Mouse (Mus musculus) midbrain, embryonic 16.5 days (tissue): Measurements from ENCODE around the gene Alkbh7. TPM values are rescaled to one million over a fixed set of nuclear protein-coding genes. Genes with fewer than 3 reads are reported as not detected.

Experiments used
- ATAC-seq: fragments of 200-750 bp; cut with Nextera tagmentation; 2 replicates; pipeline ENCODE4 v1.8.0; 2017; ENCODE audit warnings: moderate TSS enrichment
- H3K27ac ChIP-seq: fragments of 300-500 bp; sonication (generic); 2 replicates; pipeline ENCODE4 v1.5.1; 2014; ENCODE audit warnings: mild to moderate bottlenecking, low read length, mixed read lengths
- H3K27me3 ChIP-seq: fragments of 300-500 bp; sonication (generic); 2 replicates; pipeline ENCODE4 v1.6.1; 2014; ENCODE audit warnings: low read depth, low read length, mixed read lengths; ENCODE audit not compliant: control insufficient read depth, insufficient read depth
- H3K36me3 ChIP-seq: fragments of 300-500 bp; sonication (generic); 2 replicates; pipeline ENCODE4 v1.6.1; 2014; ENCODE audit warnings: mild to moderate bottlenecking, low read length, moderate library complexity, mixed read lengths; ENCODE audit not compliant: control insufficient read depth, insufficient read depth
- H3K4me1 ChIP-seq: fragments of 300-500 bp; sonication (generic); 2 replicates; pipeline ENCODE4 v1.6.1; 2014; ENCODE audit warnings: mild to moderate bottlenecking, low read length, mixed read lengths; ENCODE audit not compliant: control insufficient read depth, insufficient read depth
- H3K4me2 ChIP-seq: fragments of 300-500 bp; sonication (generic); 2 replicates; pipeline ENCODE4 v1.6.1; 2014; ENCODE audit warnings: mild to moderate bottlenecking, low read length, mixed read lengths
- H3K4me3 ChIP-seq: fragments of 300-500 bp; sonication (generic); 2 replicates; pipeline ENCODE4 v1.5.1; 2014; ENCODE audit warnings: low read depth, mild to moderate bottlenecking, low read length, moderate library complexity, mixed read lengths
- H3K9ac ChIP-seq: fragments of 300-500 bp; sonication (generic); 2 replicates; pipeline ENCODE4 v1.6.1; 2014; ENCODE audit warnings: low read depth, low read length, mixed read lengths
- H3K9me3 ChIP-seq: fragments of 300-500 bp; sonication (generic); replicated peaks from 2 replicates; pipeline ENCODE4 v1.6.1; 2014; ENCODE audit warnings: mild to moderate bottlenecking, low read length, mixed read lengths; ENCODE audit not compliant: control insufficient read depth, poor library complexity, severe bottlenecking
- WGBS: fragments of 180-500 bp; shearing (Covaris S2); extraction: QIAGEN DNeasy Blood & Tissue Kit; methylation state at CpG from one replicate; pipeline ENCODE4 v1.1.7; 2014; 5-methylcytosine and 5-hydroxymethylcytosine counted together
- polyA plus RNA-seq: library from polyadenylated mRNA; unstranded; fragments of >200 nt; fragmentation: Nextera tagmentation; extraction: Ambion mirVana; gene quantifications from 2 replicates; pipeline ENCODE4 v1.2.1, GENCODE M21; 2015

Alkbh7 gene
- polyA plus RNA-seq, 1 experiment from 2014 or later, result 60.7 TPM

GRCm38 (mm10) chr17:56969321-56969720 lies 27.8 kb upstream of the Alkbh7 start:
- 73% methylated on average over 3 of the region's 3 CpGs for WGBS
- Histone ChIP-seq H3K27me3 (no peaks in the 10 kb centered on the region; the same call in 1 of the 2 replicates), H3K9me3 (no peaks in the 10 kb centered on the region), H3K4me3 (no peak overlapping the region), H3K4me2 (no peak overlapping the region), H3K4me1 (no peaks in the 10 kb centered on the region), H3K27ac (no peak overlapping the region), H3K9ac (no peak overlapping the region), H3K36me3 (no peaks in the 10 kb centered on the region)
- ATAC-seq, result no peak

- H3K9ac ChIP-seq, result no peak overlapping the region
- no peaks in the 10 kb centered on the region for H3K4me1 ChIP-seq
- H3K27me3 ChIP-seq, result no peaks in the 10 kb centered on the region; the same call in 1 of the 2 replicates
- H3K9me3 ChIP-seq, result no peaks in the 10 kb centered on the region
- H3K4me2 ChIP-seq, result no peak overlapping the region
- ATAC-seq, result no peak
- H3K36me3 ChIP-seq, result no peaks in the 10 kb centered on the region
- H3K4me3 ChIP-seq, result no peak overlapping the region
- no peak overlapping the region for H3K27ac ChIP-seq
- 75% methylated on average over 5 of the region's 5 CpGs for WGBS
Measured at GRCm38 (mm10) chr17:56970081-56970480, 27.1 kb upstream of the Alkbh7 start.

GRCm38 (mm10) chr17:56973956-56974707 lies 23.0 kb upstream of the Alkbh7 start:
- no peak for ATAC-seq
- WGBS, result 69% methylated on average over 13 of the region's 14 CpGs
- no peak overlapping the region for H3K9ac ChIP-seq

GRCm38 (mm10) chr17:56974708-56975240 lies 22.4 kb upstream of the Alkbh7 start:
- no peak overlapping the region for H3K4me3 ChIP-seq
- WGBS, result 88% methylated on average over 5 of the region's 5 CpGs
- no peaks in the 10 kb centered on the region for H3K36me3 ChIP-seq
- no peak for ATAC-seq
- H3K27me3 ChIP-seq, result no peaks in the 10 kb centered on the region; the same call in 1 of the 2 replicates
- no peak overlapping the region for H3K9ac ChIP-seq
- H3K27ac ChIP-seq, result no peak overlapping the region
- no peak overlapping the region for H3K4me2 ChIP-seq
- no peaks in the 10 kb centered on the region for H3K4me1 ChIP-seq
- H3K9me3 ChIP-seq, result no peaks in the 10 kb centered on the region

More at GRCm38 (mm10) chr17:56973956-56974707, 23.0 kb upstream of the Alkbh7 start:
- Histone ChIP-seq H3K4me3 (no peak overlapping the region), H3K36me3 (no peaks in the 10 kb centered on the region), H3K9me3 (no peaks in the 10 kb centered on the region), H3K27ac (no peak overlapping the region), H3K4me2 (no peak overlapping the region), H3K27me3 (no peaks in the 10 kb centered on the region; the same call in 1 of the 2 replicates), H3K4me1 (no peaks in the 10 kb centered on the region)

GRCm38 (mm10) chr17:56975391-56975790 lies 21.7 kb upstream of the Alkbh7 start:
- no peaks in the 10 kb centered on the region for H3K4me1 ChIP-seq
- no peak for ATAC-seq
- no peaks in the 10 kb centered on the region for H3K27me3 ChIP-seq
- H3K36me3 ChIP-seq, result no peaks in the 10 kb centered on the region
- no peak overlapping the region for H3K4me3 ChIP-seq
- H3K9ac ChIP-seq, result no peak overlapping the region
- no peak overlapping the region for H3K27ac ChIP-seq
- 72% methylated on average over 3 of the region's 3 CpGs for WGBS
- H3K9me3 ChIP-seq, result no peaks in the 10 kb centered on the region
- no peak overlapping the region for H3K4me2 ChIP-seq

GRCm38 (mm10) chr17:56976531-56977390 lies 20.4 kb upstream of the Alkbh7 start:
- no peaks in the 10 kb centered on the region for H3K36me3 ChIP-seq
- H3K27ac ChIP-seq, result no peak overlapping the region
- no peak for ATAC-seq
- no peak overlapping the region for H3K4me2 ChIP-seq
- H3K27me3 ChIP-seq, result no peaks in the 10 kb centered on the region
- H3K9me3 ChIP-seq, result no peaks in the 10 kb centered on the region
- H3K9ac ChIP-seq, result no peak overlapping the region
- WGBS, result 82% methylated on average over 8 of the region's 8 CpGs
- no peaks in the 10 kb centered on the region for H3K4me1 ChIP-seq
- H3K4me3 ChIP-seq, result no peak overlapping the region

GRCm38 (mm10) chr17:56979524-56979923 lies 17.6 kb upstream of the Alkbh7 start:
- Histone ChIP-seq H3K9me3 (no peaks in the 10 kb centered on the region), H3K4me3 (no peak overlapping the region), H3K9ac (no peak overlapping the region), H3K27me3 (no peaks in the 10 kb centered on the region), H3K36me3 (no peaks in the 10 kb centered on the region), H3K4me2 (no peak overlapping the region), H3K27ac (no peak overlapping the region), H3K4me1 (no peaks in the 10 kb centered on the region)
- 48% methylated on average over 5 of the region's 8 CpGs for WGBS
- ATAC-seq, result no peak

GRCm38 (mm10) chr17:56981049-56981448 lies 16.1 kb upstream of the Alkbh7 start:
- Histone ChIP-seq H3K4me2 (no peak overlapping the region), H3K4me3 (no peak overlapping the region), H3K4me1 (no peaks in the 10 kb centered on the region), H3K36me3 (no peaks in the 10 kb centered on the region), H3K27ac (no peak overlapping the region), H3K9ac (no peak overlapping the region), H3K9me3 (no peaks in the 10 kb centered on the region), H3K27me3 (no peaks in the 10 kb centered on the region)
- WGBS, result 75% methylated on average over 7 of the region's 7 CpGs
- no peak for ATAC-seq

- 76% methylated on average over 5 of the region's 5 CpGs for WGBS
- H3K4me1 ChIP-seq, result no peaks in the 10 kb centered on the region
- no peak within 1 kb of the TSS for H3K4me3 ChIP-seq
- H3K9me3 ChIP-seq, result no peaks in the 10 kb centered on the region
- no peak within 1 kb of the TSS for H3K9ac ChIP-seq
- H3K27me3 ChIP-seq, result no peaks in the 10 kb centered on the region
- ATAC-seq, result no peak
- H3K4me2 ChIP-seq, result no peak within 1 kb of the TSS
- no peak within 1 kb of the TSS for H3K27ac ChIP-seq
- no peaks in the 10 kb centered on the region for H3K36me3 ChIP-seq
Measured at GRCm38 (mm10) chr17:56982013-56982412, 15.1 kb upstream of the Alkbh7 start, which contains the start of gene Acer1. Acer1 (minus strand) TSS chr17:56982126.
